Mouse (Mus musculus): ENCODE results near the gene Nlgn1. TPM values are rescaled to one million over a fixed set of nuclear protein-coding genes. Genes with fewer than 3 reads are reported as not detected.

Nlgn1 gene
- polyA plus RNA-seq, 1 experiment from 2014 or later: 3.2 TPM

DNA sequence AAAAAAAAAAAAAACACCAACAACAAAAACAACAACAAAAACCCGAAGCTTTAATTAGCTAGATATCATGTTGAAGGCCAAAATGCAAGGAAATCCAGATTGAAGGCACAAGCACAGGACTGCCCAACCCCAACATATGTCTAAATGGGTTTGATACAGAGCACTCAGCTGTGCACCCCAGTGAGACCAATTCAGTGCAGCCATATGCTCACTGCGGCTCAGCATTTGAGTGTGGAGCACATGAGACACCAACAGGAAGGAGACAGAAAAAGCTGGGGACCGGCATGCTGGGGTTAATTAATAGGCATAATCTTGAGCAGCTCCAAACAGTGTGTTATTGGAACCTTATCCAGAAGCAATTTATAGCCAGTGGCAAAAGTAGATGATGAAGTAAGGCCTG lies 190.7 kb downstream of the Nlgn1 start:
- H3K9me3 ChIP-seq (ENCODE audit: control insufficient read depth, low read length): no peaks in the 10 kb centered on the region
- no peak overlapping the region for H3K27ac ChIP-seq (replicated peaks; ENCODE audit: low read depth, low read length)
- no peak overlapping the region for H3K4me3 ChIP-seq (ENCODE audit: low read depth, low read length)
- ATAC-seq (ENCODE audit: low read depth) (no peak), DNase-seq (ENCODE audit: low spot score) (no peak)
- no peak overlapping the region for H3K4me2 ChIP-seq (ENCODE audit: low read depth, low read length)
- no peaks in the 10 kb centered on the region for H3K27me3 ChIP-seq (replicated peaks; ENCODE audit: control insufficient read depth, insufficient read depth, low read length)
- H3K4me1 ChIP-seq (ENCODE audit: control insufficient read depth, insufficient read depth, low read length): no peaks in the 10 kb centered on the region
- no peak overlapping the region for H3K9ac ChIP-seq (ENCODE audit: low read depth, low read length)
- no peaks in the 10 kb centered on the region for H3K36me3 ChIP-seq (ENCODE audit: control insufficient read depth, insufficient read depth, low read length)
- whole genome bisulfite sequencing: 68% methylated on average over 3 of the region's 3 CpGs

DNA sequence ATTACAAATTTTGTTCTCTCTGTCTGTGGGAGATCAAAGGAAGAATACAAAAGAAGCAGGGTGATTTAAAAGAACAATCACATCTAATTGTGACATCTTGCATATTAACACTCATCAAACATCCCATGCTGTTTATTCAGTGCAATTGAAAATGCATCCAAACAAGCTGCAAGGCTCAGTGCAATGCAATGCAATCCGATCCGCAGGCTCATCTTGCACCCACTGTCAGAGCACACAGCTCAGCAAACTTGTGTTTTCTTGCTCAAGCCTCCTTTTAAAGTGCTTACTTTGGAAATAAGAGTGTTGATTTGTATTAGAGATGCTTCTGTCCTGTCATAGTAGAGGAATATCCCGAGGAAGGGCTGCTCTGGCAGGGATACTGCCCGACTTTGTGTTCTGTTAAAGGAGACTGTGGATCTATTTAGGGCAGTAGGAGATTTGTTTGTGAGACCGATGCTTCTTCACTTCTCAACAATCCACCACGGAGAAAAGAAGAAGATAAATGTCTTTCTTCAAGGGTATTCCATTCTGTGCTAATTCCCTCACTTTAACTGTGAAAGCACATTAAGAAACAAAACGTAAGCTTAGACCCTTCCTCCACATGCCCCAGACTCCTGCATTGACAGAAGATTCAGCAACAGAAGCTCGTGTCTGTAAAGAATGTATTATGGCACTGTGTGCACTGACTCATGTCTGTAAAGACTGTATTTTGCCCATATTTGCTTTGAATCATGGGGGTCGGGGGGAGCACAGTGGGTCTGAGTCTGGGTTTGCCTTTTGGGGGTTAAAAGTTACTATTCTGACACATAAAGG lies 197.2 kb downstream of the Nlgn1 start:
- 36% methylated on average over 9 of the region's 9 CpGs for WGBS

DNA sequence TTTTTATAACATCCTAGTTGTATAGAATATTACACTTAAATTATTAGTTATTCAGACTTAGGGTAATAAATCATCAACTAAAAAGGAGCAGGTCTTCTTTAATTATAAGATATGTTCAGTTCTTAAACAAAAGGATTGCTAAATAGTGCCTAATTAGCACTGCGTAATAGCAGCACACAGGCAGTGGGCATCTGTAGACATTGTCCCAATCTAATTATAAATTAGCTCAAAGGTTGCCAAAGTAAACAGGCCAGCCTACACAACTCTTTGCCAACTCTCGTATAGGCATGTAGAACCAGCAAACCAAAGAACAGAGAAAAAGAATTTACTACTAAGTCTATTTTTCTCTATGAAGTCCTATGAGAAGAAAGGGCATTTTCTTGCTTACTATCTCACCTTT lies 201.3 kb downstream of the Nlgn1 start:
- Histone ChIP-seq H3K4me2 (ENCODE audit: low read depth, low read length) (no peak overlapping the region), H3K4me1 (ENCODE audit: control insufficient read depth, insufficient read depth, low read length) (no peaks in the 10 kb centered on the region), H3K9ac (ENCODE audit: low read depth, low read length) (no peak overlapping the region), H3K9me3 (ENCODE audit: control insufficient read depth, low read length) (no peaks in the 10 kb centered on the region), H3K4me3 (ENCODE audit: low read depth, low read length) (no peak overlapping the region), H3K27ac (replicated peaks; ENCODE audit: low read depth, low read length) (no peak overlapping the region), H3K27me3 (replicated peaks; ENCODE audit: control insufficient read depth, insufficient read depth, low read length) (no peaks in the 10 kb centered on the region), H3K36me3 (ENCODE audit: control insufficient read depth, insufficient read depth, low read length) (no peaks in the 10 kb centered on the region)
- WGBS: 83% methylated on average over 2 of the region's 2 CpGs
- ATAC-seq (ENCODE audit: low read depth) (no peak), DNase-seq (ENCODE audit: low spot score) (no peak)

More for the DNA sequence above, 197.2 kb downstream of the Nlgn1 start:
- Histone ChIP-seq H3K36me3 (ENCODE audit: control insufficient read depth, insufficient read depth, low read length) (no peaks in the 10 kb centered on the region), H3K9ac (ENCODE audit: low read depth, low read length) (no peak overlapping the region), H3K4me1 (ENCODE audit: control insufficient read depth, insufficient read depth, low read length) (no peaks in the 10 kb centered on the region), H3K9me3 (ENCODE audit: control insufficient read depth, low read length) (no peaks in the 10 kb centered on the region), H3K27me3 (replicated peaks; ENCODE audit: control insufficient read depth, insufficient read depth, low read length) (no peaks in the 10 kb centered on the region), H3K4me2 (ENCODE audit: low read depth, low read length) (no peak overlapping the region), H3K27ac (replicated peaks; ENCODE audit: low read depth, low read length) (no peak overlapping the region), H3K4me3 (ENCODE audit: low read depth, low read length) (no peak overlapping the region)
- no peak for DNase-seq (ENCODE audit: low spot score)
- ATAC-seq (ENCODE audit: low read depth): no peak

DNA sequence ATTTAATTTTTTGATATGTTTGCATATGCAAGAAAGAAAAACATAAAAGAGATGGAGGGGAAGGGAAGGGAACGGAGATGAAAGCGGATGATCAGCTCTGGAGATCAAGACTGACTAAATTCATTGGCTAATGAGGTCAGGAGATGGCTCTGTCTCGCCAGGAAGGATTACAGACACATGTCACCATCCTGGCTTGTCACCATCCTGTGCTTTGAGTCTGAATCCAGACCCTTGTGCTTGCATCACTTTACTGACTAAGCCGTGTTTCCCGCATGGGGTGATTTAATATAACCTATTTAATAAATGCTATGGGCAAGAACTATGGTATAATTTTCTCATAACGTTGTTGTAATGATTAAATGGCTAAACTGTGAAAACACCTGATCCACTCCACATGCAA lies 202.8 kb downstream of the Nlgn1 start:
- H3K9ac ChIP-seq (ENCODE audit: low read depth, low read length): no peak overlapping the region
- no peaks in the 10 kb centered on the region for H3K4me1 ChIP-seq (ENCODE audit: control insufficient read depth, insufficient read depth, low read length)
- H3K27me3 ChIP-seq (replicated peaks; ENCODE audit: control insufficient read depth, insufficient read depth, low read length): no peaks in the 10 kb centered on the region
- WGBS: 65% methylated on average over 6 of the region's 6 CpGs
- ATAC-seq (ENCODE audit: low read depth) (no peak), DNase-seq (ENCODE audit: low spot score) (no peak)
- H3K27ac ChIP-seq (replicated peaks; ENCODE audit: low read depth, low read length): no peak overlapping the region
- H3K9me3 ChIP-seq (ENCODE audit: control insufficient read depth, low read length): no peaks in the 10 kb centered on the region
- no peak overlapping the region for H3K4me3 ChIP-seq (ENCODE audit: low read depth, low read length)
- no peaks in the 10 kb centered on the region for H3K36me3 ChIP-seq (ENCODE audit: control insufficient read depth, insufficient read depth, low read length)
- no peak overlapping the region for H3K4me2 ChIP-seq (ENCODE audit: low read depth, low read length)

DNA sequence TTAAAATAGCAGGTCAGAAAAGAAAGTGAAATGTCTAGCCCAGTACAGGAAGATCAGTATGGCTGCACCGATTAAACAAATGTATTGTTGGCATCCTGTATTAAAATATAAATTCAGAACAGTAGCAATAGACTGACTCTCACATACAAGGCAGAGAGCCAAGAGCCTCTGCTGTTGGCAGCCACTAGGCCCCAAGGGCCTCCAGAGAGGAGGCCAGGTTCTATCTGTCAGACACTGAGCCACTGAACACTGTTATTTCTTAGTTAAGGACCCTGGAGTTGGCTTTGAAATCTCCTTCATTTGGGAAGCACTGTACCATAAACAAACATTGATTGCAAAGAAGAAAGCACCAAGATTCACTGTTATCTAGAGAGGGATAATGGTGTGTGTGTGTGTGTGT lies 215.2 kb downstream of the Nlgn1 start:
- Histone ChIP-seq H3K27ac (replicated peaks; ENCODE audit: low read depth, low read length) (no peak overlapping the region), H3K9ac (ENCODE audit: low read depth, low read length) (no peak overlapping the region), H3K4me1 (ENCODE audit: control insufficient read depth, insufficient read depth, low read length) (no peaks in the 10 kb centered on the region), H3K9me3 (ENCODE audit: control insufficient read depth, low read length) (no peaks in the 10 kb centered on the region), H3K36me3 (ENCODE audit: control insufficient read depth, insufficient read depth, low read length) (no peaks in the 10 kb centered on the region), H3K4me3 (ENCODE audit: low read depth, low read length) (no peak overlapping the region), H3K4me2 (ENCODE audit: low read depth, low read length) (no peak overlapping the region), H3K27me3 (replicated peaks; ENCODE audit: control insufficient read depth, insufficient read depth, low read length) (no peaks in the 10 kb centered on the region)
- DNase-seq (ENCODE audit: low spot score) (no peak), ATAC-seq (ENCODE audit: low read depth) (no peak)
- 86% methylated on average over 1 of the region's 1 CpGs for WGBS

DNA sequence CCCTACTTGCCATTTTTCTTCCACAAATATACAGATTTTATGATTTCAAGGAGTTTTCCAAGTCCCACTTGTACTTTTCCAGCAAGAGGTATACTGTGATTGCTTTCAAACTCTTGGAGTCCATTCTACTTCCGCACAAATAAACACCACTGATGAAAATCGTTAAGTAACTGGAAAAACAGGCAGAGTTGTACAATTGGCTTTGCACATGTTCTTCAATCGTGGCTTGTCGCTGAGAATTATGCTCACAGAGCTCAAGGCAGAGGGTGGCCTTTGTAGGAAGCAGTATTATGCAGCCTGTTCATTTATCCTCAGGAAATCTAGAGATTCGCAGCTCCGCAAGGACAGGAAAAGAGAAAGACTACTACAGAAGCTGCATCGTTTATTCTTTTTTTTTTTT lies 225.9 kb downstream of the Nlgn1 start:
- H3K36me3 ChIP-seq (ENCODE audit: control insufficient read depth, insufficient read depth, low read length): no peaks in the 10 kb centered on the region
- H3K4me1 ChIP-seq (ENCODE audit: control insufficient read depth, insufficient read depth, low read length): no peaks in the 10 kb centered on the region
- no peak overlapping the region for H3K4me2 ChIP-seq (ENCODE audit: low read depth, low read length)
- H3K4me3 ChIP-seq (ENCODE audit: low read depth, low read length): no peak overlapping the region
- 69% methylated on average over 7 of the region's 7 CpGs for WGBS
- ATAC-seq (ENCODE audit: low read depth) (no peak), DNase-seq (ENCODE audit: low spot score) (peak; percentile 37)
- H3K27me3 ChIP-seq (replicated peaks; ENCODE audit: control insufficient read depth, insufficient read depth, low read length): no peaks in the 10 kb centered on the region
- no peak overlapping the region for H3K27ac ChIP-seq (replicated peaks; ENCODE audit: low read depth, low read length)
- no peak overlapping the region for H3K9ac ChIP-seq (ENCODE audit: low read depth, low read length)
- no peaks in the 10 kb centered on the region for H3K9me3 ChIP-seq (ENCODE audit: control insufficient read depth, low read length)

DNA sequence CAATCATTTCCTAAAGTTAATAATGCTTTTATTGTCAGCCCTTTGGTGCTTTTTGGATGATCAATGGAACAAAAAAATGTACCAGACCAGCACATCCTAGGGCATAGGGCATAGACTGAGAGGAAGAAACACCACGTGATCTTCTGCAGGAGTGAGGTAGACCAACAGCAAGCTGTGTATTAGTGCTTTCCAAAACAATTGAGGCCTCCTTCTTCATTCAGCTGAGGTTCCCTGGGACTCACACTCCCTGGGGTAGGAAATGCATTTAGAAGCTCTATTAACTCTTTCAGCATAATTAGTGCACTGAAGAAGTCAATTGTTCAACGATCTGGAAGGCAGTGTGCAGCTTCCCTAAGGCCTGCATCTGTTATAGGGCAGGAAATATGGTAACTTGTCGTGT lies 226.7 kb downstream of the Nlgn1 start:
- Histone ChIP-seq H3K4me2 (ENCODE audit: low read depth, low read length) (no peak overlapping the region), H3K4me3 (ENCODE audit: low read depth, low read length) (no peak overlapping the region), H3K27me3 (replicated peaks; ENCODE audit: control insufficient read depth, insufficient read depth, low read length) (no peaks in the 10 kb centered on the region), H3K4me1 (ENCODE audit: control insufficient read depth, insufficient read depth, low read length) (no peaks in the 10 kb centered on the region), H3K9ac (ENCODE audit: low read depth, low read length) (no peak overlapping the region), H3K9me3 (ENCODE audit: control insufficient read depth, low read length) (no peaks in the 10 kb centered on the region), H3K27ac (replicated peaks; ENCODE audit: low read depth, low read length) (no peak overlapping the region), H3K36me3 (ENCODE audit: control insufficient read depth, insufficient read depth, low read length) (no peaks in the 10 kb centered on the region)
- peak; percentile 71; the same call in 1 of the 2 replicates for ATAC-seq (ENCODE audit: low read depth)
- peak; percentile 48 for DNase-seq (ENCODE audit: low spot score)
- WGBS: 45% methylated on average over 3 of the region's 3 CpGs

DNA sequence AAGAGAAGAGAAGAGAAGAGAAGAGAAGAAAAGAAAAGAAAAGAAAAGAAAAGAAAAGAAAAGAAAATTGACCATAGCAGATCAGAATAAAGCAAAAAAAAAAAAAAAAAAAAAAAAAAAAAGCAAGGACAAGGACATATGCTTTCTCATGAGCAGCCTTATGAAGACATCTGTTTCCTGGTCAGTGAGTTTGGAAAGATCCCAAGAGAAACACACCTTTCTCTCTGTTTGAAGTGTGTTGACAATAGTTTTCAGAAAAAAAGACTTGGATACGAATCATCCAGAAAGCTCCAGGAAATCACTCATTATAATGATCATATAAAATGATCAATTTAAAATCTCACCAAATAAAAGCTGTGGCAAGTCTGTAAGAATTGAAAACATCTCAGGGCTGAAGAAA lies 230.0 kb downstream of the Nlgn1 start:
- no peak overlapping the region for H3K4me2 ChIP-seq (ENCODE audit: low read depth, low read length)
- ATAC-seq (ENCODE audit: low read depth) (no peak), DNase-seq (ENCODE audit: low spot score) (no peak)
- no peak overlapping the region for H3K9ac ChIP-seq (ENCODE audit: low read depth, low read length)
- H3K36me3 ChIP-seq (ENCODE audit: control insufficient read depth, insufficient read depth, low read length): no peaks in the 10 kb centered on the region
- 48% methylated on average over 1 of the region's 1 CpGs for WGBS
- H3K9me3 ChIP-seq (ENCODE audit: control insufficient read depth, low read length): no peaks in the 10 kb centered on the region
- H3K27me3 ChIP-seq (replicated peaks; ENCODE audit: control insufficient read depth, insufficient read depth, low read length): no peaks in the 10 kb centered on the region
- no peaks in the 10 kb centered on the region for H3K4me1 ChIP-seq (ENCODE audit: control insufficient read depth, insufficient read depth, low read length)
- no peak overlapping the region for H3K4me3 ChIP-seq (ENCODE audit: low read depth, low read length)
- no peak overlapping the region for H3K27ac ChIP-seq (replicated peaks; ENCODE audit: low read depth, low read length)

DNA sequence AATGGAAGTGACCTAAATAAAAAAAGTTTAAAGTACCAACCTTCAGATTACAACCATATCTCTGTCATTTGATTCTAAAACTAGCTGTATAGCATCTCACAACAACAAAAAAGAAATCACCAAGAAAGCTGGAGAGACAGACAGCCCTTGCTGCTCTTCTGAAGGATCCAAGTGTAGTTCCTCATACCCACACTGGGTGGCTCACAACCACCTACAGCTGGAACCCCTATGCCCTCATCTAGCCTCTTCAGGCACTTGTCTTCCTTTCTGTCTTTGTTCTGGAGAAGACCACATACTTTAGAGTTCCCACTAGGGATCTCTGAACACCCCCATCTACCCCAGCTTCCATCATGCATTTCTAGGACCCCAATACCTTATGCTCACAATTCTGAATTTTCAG lies 236.7 kb downstream of the Nlgn1 start:
- peak; percentile 14 for DNase-seq (ENCODE audit: low spot score)
- no peaks in the 10 kb centered on the region for H3K36me3 ChIP-seq (ENCODE audit: control insufficient read depth, insufficient read depth, low read length)

More for the DNA sequence above, 236.7 kb downstream of the Nlgn1 start:
- Histone ChIP-seq H3K9me3 (ENCODE audit: control insufficient read depth, low read length) (no peaks in the 10 kb centered on the region), H3K4me3 (ENCODE audit: low read depth, low read length) (no peak overlapping the region), H3K27me3 (replicated peaks; ENCODE audit: control insufficient read depth, insufficient read depth, low read length) (no peaks in the 10 kb centered on the region), H3K9ac (ENCODE audit: low read depth, low read length) (no peak overlapping the region), H3K4me2 (ENCODE audit: low read depth, low read length) (no peak overlapping the region), H3K4me1 (ENCODE audit: control insufficient read depth, insufficient read depth, low read length) (no peaks in the 10 kb centered on the region), H3K27ac (replicated peaks; ENCODE audit: low read depth, low read length) (no peak overlapping the region)
- ATAC-seq (ENCODE audit: low read depth): no peak

Data from embryonic facial prominence, embryonic 14.5 days (tissue).